Mouse (Mus musculus) 3134 (cell line): Measurements from ENCODE around the gene Gm21887.
"Not testable (repeated sequence)": the region's sequence is repeated elsewhere in the genome, so short reads cannot be mapped to it uniquely, and the experiment has no call there.

Source experiments
- DNase-seq: peaks from one replicate; pipeline ENCODE4 v3.0.0-alpha.2; 2011; ENCODE audit warnings: low spot score; ENCODE audit not compliant: insufficient read length; ENCODE audit errors: extremely low read depth

The Gm21887 gene

GRCm38 (mm10) chrX:169997456-169997853 is 12.0 kb upstream of the Gm21887 start:
- DNase-seq: peak; percentile 75

GRCm38 (mm10) chrX:169997854-169998456 is 11.5 kb upstream of the Gm21887 start:
- peak; percentile 96 for DNase-seq

DNA sequence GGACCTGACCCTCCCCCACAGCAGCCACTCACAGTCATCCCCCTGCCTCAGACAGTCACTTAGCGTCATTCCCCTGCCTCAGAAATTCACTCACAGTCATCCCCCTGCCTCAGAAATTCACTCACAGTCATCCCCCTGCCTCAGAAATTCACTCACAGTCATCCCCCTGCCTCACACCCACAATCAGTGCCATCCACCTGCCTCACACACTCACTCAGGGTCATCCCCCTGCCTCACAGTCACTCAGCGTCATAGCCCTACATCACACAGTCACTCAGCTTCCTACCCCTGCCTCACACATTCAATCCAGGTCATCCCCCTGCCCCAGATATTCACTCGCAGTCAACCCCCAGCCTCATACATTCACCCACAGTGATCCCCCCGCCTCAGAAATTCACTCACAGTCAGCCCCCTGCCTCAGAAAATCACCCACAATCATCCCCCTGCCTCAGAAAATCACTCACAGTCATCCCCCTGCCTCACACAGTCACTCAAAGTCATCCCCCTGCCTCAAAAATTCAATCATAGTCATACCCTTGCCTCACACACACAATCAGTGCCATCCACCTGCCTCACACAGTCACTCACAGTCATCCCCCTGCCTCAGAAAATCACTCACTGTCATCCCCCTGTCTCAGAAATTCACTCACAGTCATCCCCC is 10.8 kb upstream of the Gm21887 start:
- DNase-seq: not testable (repeated sequence)

GRCm38 (mm10) chrX:169999226-169999883 is 10.1 kb upstream of the Gm21887 start:
- not testable (repeated sequence) for DNase-seq

DNA sequence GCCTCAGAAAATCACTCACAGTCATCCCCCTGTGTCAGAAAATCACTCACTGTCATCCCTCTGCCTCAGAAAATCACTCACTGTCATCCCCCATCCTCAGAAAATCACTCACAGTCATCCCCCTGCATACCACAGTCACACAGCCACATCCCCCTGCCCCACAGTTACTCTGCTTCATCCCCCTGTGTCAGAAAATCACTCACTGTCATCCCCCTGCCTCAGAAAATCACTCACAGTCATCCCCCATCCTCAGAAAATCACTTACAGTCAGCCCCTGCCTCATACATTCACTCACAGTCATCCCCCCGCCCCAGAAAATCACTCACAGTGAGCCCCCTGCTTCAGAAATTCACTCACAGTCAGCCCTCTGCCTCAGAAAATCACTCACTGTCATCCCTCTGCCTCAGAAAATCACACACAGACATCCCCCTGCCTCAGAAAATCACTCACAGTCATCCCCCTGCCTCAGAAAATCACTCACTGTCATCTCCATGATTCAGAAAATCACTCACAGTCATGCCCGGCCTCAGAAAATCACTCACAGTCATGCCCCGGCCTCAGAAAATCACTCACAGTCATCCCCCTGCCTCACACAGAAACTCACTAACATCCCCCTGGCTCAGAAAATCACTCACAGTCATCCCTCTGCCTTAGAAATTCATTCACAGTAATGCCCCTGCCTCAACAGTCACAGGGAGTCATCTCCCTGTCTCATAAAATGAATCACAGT is 9.4 kb upstream of the Gm21887 start:
- DNase-seq: not testable (repeated sequence)

DNA sequence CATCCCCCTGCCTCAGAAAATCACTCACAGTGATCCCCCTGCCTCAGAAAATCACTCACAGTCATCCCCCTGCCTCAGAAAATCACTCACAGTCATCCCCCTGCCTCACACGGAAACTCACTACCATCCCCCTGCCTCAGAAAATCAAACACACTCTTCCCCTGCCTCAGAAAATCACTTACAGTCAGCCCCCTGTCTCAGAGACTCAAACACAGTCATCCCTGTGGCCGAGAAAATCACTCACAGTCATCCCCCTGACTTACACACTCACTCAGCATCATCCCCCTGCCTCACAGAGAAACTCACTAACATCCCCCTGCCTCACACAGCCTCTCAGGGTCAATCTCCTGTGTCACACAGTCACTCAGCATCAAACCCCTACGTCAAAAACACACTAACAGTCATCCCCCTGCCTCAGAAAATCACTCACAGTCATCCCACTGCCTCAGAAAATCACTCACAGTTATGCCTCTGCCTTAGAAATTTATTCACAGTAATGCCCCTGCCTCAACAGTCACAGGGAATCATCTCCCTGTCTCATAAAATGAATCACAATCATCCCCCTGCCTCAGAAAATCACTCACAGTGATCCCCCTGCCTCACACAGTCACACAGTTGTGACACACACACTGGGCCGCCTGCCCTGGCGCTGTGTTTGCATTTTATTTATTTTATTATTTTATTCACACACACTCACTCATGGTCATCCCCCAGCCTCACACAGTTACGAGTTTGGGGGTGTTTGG is 8.6 kb upstream of the Gm21887 start:
- DNase-seq: not testable (repeated sequence)

- DNase-seq: not testable (repeated sequence)
Observed at GRCm38 (mm10) chrX:170001388-170001695, 8.1 kb upstream of the Gm21887 start.

DNA sequence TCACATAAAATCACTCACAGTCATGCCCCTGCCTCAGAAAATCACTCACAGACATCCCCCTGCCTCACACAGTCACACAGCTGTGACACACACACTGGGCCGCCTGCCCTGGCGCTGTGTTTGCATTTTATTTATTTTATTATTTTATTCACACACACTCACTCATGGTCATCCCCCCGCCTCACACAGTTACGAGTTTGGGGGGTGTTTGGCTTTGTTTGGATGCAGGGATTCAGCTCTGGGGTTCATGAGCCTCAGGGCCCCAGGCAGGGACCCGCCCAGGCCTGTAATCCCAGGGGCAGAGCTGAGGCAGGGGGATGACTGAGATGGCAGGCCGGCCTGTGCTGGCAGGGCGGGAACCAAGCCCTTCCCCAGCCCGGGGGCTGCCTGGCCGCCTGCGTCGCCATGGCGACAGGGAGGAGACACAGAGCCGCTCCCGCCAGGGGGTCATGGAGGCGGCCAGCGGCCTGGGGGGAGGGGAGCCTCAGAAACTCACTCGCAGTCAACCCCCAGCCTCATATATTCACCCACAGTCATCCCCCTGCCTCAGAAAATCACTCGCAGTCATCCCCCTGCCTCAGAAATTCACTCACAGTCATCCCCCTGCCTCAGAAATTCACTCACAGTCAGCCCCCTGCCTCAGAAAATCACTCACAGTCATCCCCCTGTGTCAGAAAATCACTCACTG is 6.8 kb upstream of the Gm21887 start:
- not testable (repeated sequence) for DNase-seq

DNA sequence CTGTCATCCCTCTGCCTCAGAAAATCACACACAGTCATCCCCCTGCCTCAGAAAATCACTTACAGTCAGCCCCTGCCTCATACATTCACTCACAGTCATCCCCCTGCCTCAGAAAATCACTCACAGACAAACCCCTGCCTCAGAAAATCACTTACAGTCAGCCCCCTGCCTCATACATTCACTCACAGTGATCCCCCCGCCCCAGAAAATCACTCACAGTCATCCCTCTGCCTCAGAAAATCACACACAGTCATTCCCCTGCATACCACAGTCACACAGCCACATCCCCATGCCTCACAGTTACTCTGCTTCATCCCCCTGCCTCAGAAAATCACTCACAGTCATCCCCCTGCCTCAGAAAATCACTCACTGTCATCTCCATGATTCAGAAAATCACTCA is 5.9 kb upstream of the Gm21887 start:
- not testable (repeated sequence) for DNase-seq

GRCm38 (mm10) chrX:170004236-170004635 is 5.2 kb upstream of the Gm21887 start:
- DNase-seq: not testable (repeated sequence)

- not testable (repeated sequence) for DNase-seq
Observed at GRCm38 (mm10) chrX:170004793-170005192, 4.7 kb upstream of the Gm21887 start.

GRCm38 (mm10) chrX:170005194-170005593 is 4.3 kb upstream of the Gm21887 start:
- DNase-seq: not testable (repeated sequence)

DNA sequence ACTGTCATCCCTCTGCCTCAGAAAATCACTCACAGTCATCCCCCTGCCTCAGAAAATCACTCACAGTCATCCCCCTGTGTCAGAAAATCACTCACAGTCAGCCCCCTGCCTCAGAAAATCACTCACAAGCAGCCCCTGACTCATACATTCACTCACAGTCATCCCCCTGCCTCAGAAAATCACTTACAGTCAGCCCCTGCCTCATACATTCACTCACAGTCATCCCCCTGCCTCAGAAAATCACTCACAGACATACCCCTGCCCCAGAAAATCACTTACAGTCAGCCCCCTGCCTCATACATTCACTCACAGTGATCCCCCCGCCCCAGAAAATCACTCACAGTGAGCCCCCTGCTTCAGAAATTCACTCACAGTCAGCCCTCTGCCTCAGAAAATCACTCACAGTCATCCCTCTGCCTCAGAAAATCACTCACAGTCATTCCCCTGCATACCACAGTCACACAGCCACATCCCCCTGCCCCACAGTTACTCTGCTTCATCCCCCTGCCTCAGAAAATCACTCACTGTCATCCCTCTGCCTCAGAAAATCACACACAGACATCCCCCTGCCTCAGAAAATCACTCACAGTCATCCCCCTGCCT is 3.7 kb upstream of the Gm21887 start:
- not testable (repeated sequence) for DNase-seq

- not testable (repeated sequence) for DNase-seq
Observed at GRCm38 (mm10) chrX:170006694-170007247, 2.7 kb upstream of the Gm21887 start.

DNA sequence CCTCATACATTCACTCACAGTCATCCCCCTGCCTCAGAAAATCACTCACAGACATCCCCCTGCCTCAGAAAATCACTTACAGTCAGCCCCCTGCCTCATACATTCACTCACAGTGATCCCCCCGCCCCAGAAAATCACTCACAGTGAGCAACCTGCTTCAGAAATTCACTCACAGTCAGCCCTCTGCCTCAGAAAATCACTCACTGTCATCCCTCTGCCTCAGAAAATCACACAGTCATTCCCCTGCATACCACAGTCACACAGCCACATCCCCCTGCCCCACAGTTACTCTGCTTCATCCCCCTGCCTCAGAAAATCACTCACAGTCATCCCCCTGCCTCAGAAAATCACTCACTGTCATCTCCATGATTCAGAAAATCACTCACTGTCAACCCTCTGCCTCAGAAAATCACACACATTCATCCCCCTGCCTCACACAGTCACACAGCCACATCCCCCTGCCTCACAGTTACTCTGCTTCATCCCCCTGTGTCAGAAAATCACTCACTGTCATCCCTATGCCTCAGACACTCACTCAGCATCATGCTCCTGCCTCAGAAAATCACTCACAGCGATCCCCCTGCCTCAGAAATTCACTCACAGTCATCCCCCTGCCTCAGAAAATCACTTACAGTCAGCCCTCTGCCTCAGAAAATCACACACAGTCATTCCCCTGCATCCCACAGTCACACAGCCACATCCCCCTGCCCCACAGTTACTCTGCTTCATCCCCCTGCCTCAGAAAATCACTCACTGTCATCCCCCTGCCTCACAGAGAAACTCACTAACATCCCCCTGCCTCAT is 1.9 kb upstream of the Gm21887 start:
- DNase-seq: not testable (repeated sequence)

GRCm38 (mm10) chrX:170008179-170008467 is 1.3 kb upstream of the Gm21887 start:
- not testable (repeated sequence) for DNase-seq

GRCm38 (mm10) chrX:170008584-170008983 is 875 bp upstream of the Gm21887 start:
- not testable (repeated sequence) for DNase-seq

GRCm38 (mm10) chrX:170009801-170010221 is 352 bp downstream of the Gm21887 start:
- peak; percentile 84 for DNase-seq
